Mouse (Mus musculus): Measurements from ENCODE around the gene Lgals2. TPM values are rescaled to one million over a fixed set of nuclear protein-coding genes. Genes with fewer than 3 reads are reported as not detected.
"Not testable (repeated sequence)": the region's sequence is repeated elsewhere in the genome, so short reads cannot be mapped to it uniquely, and the experiment has no call there.

The Lgals2 gene
- polyA plus RNA-seq, 1 experiment from 2014 or later, result 1,149 TPM

DNA sequence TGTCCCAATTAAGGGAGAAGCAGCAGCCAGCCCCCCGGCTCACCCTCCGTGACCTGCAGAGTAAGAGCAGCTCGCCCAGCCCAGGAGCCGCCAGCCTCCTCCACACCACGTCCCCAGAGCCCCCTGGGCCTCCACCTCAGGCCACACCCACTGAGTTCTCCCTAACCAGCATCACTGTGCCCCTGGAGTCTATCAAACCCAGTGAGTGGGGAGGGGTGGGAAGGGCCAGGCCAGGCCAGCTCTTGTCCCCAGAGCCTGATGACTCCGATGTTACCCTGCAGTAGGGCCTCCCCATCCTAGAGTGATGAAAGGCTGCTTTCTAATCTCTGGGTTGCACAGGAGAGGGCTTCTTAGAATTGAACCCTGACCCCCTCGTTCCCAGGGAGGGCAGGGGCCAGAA lies 37.1 kb upstream of the Lgals2 start:
- no peak overlapping the region for H3K27ac ChIP-seq
- H3K36me3 ChIP-seq, result peaks cover 22% of the 10 kb centered on the region
- ATAC-seq, result no peak
- no peaks in the 10 kb centered on the region for H3K27me3 ChIP-seq (replicated peaks)
- H3K4me3 ChIP-seq (replicated peaks), result no peak overlapping the region
- no peaks in the 10 kb centered on the region for H3K9me3 ChIP-seq
- WGBS, result 25% methylated on average over 7 of the region's 7 CpGs
- peaks cover 57% of the 10 kb centered on the region for H3K4me1 ChIP-seq (replicated peaks)
- H3K4me2 ChIP-seq (replicated peaks), result no peak overlapping the region
- no peak overlapping the region for H3K9ac ChIP-seq

- peak; percentile 44; the same call in 1 of the 2 replicates for ATAC-seq
- Histone ChIP-seq H3K4me2 (replicated peaks) (no peak overlapping the region), H3K4me1 (replicated peaks) (peaks cover 33% of the 10 kb centered on the region), H3K36me3 (peaks cover 39% of the 10 kb centered on the region), H3K9ac (no peak overlapping the region), H3K9me3 (no peaks in the 10 kb centered on the region), H3K27ac (no peak overlapping the region), H3K4me3 (replicated peaks) (no peak overlapping the region), H3K27me3 (replicated peaks) (no peaks in the 10 kb centered on the region)
- WGBS, result 23% methylated on average over 13 of the region's 13 CpGs
Observed at GRCm38 (mm10) chr15:78889401-78889853, 34.1 kb upstream of the Lgals2 start.

- H3K36me3 ChIP-seq, result peaks cover 33% of the 10 kb centered on the region
Observed at GRCm38 (mm10) chr15:78881828-78882227, 26.5 kb upstream of the Lgals2 start.

DNA sequence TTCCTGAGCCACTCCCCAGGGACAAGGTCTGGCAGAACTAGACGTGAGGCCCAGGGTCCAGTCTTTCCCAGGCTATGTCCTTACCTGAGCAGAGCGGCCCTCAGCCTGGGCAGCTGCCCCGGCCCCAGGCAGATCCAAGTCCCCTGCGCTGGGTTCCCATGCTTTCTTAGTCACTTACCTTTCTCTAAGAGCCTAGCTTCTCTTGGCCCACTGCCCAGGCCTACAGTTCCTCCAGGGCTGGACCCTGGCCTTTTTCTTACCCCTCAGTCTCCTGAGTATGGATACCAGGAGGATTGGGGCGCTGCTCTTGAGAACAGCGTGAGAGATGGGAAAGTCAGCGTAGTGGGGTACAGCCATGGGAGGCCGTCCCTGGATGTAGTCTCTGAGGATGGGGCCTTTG lies 25.1 kb upstream of the Lgals2 start:
- Histone ChIP-seq H3K27me3 (replicated peaks) (no peaks in the 10 kb centered on the region), H3K4me1 (replicated peaks) (peaks cover 23% of the 10 kb centered on the region), H3K36me3 (peaks cover 25% of the 10 kb centered on the region), H3K9ac (no peak overlapping the region), H3K9me3 (no peaks in the 10 kb centered on the region), H3K27ac (no peak overlapping the region), H3K4me3 (replicated peaks) (no peak overlapping the region), H3K4me2 (replicated peaks) (no peak overlapping the region)
- ATAC-seq, result no peak
- 92% methylated on average over 8 of the region's 8 CpGs for WGBS

More at GRCm38 (mm10) chr15:78881828-78882227, 26.5 kb upstream of the Lgals2 start:
- Histone ChIP-seq H3K4me3 (replicated peaks) (no peak overlapping the region), H3K27me3 (replicated peaks) (no peaks in the 10 kb centered on the region), H3K9ac (no peak overlapping the region), H3K4me2 (replicated peaks) (no peak overlapping the region), H3K4me1 (replicated peaks) (peaks cover 13% of the 10 kb centered on the region), H3K27ac (no peak overlapping the region), H3K9me3 (no peaks in the 10 kb centered on the region)
- 81% methylated on average over 3 of the region's 3 CpGs for WGBS
- no peak for ATAC-seq

GRCm38 (mm10) chr15:78878792-78879516 lies 23.6 kb upstream of the Lgals2 start:
- H3K4me1 ChIP-seq (replicated peaks), result peaks cover 27% of the 10 kb centered on the region
- peak overlapping the region; percentile 15 for H3K4me2 ChIP-seq (replicated peaks)
- not testable (repeated sequence) for ATAC-seq; H3K27me3 ChIP-seq (replicated peaks); H3K4me3 ChIP-seq (replicated peaks); H3K9me3 ChIP-seq; H3K9ac ChIP-seq
- 27% methylated on average over 7 of the region's 7 CpGs for whole genome bisulfite sequencing
- H3K36me3 ChIP-seq, result peaks cover 14% of the 10 kb centered on the region
- H3K27ac ChIP-seq, result 0 out of 2 replicates have a peak overlapping the region, but pooled peaks have one; percentile 36

DNA sequence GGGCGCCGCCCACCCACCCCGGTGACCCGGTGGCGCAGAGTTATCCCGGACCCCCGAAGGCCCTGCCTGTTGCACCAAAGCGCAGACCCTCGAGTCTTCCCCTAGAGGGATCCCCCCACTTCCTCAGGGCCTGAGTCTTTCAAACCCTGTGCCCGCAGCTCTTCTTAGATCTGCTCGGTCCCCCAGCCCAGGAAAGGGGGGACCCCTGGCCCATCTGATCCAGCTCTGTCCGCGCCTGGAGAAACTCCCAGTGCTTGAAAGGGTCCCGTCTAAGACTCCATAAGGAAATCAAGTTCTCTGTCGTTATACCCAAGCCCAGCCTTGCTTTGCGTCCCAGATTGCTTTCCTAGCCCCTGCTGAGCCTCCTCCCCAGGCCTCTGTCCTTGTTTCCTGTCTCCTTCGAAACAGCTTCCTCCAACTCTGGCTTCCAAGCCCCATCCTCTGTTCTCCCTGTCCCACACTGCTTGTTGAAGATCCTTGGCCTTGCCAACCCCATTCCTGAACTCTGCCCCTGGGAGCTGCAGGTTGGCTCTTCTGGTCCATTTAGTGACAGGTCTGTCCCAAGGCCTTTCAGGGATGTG lies 22.6 kb upstream of the Lgals2 start:
- Histone ChIP-seq H3K9me3 (no peaks in the 10 kb centered on the region), H3K4me1 (replicated peaks) (peaks cover 27% of the 10 kb centered on the region), H3K4me2 (replicated peaks) (peak overlapping the region; percentile 67), H3K9ac (peak overlapping the region; percentile 79), H3K27ac (peak overlapping the region; percentile 100), H3K27me3 (replicated peaks) (no peaks in the 10 kb centered on the region), H3K4me3 (replicated peaks) (peak overlapping the region; percentile 74), H3K36me3 (peaks cover 11% of the 10 kb centered on the region)
- WGBS, result 3% methylated on average over 17 of the region's 17 CpGs
- ATAC-seq, result peak; percentile 0; the same call in 1 of the 2 replicates

GRCm38 (mm10) chr15:78876991-78877809 lies 21.9 kb upstream of the Lgals2 start, which contains the start of gene Gga1:
TSS of gene Gga1 (plus strand) at chr15:78877190.
- H3K4me1 ChIP-seq (replicated peaks), result peaks cover 29% of the 10 kb centered on the region
- no peaks in the 10 kb centered on the region for H3K27me3 ChIP-seq (replicated peaks)
- H3K27ac ChIP-seq, result peak within 1 kb of the TSS; percentile 100
- H3K9ac ChIP-seq, result peak within 1 kb of the TSS; percentile 79
- peak; percentile 92 for ATAC-seq
- H3K36me3 ChIP-seq, result peaks cover 11% of the 10 kb centered on the region
- H3K9me3 ChIP-seq, result no peaks in the 10 kb centered on the region
- H3K4me3 ChIP-seq (replicated peaks), result peak within 1 kb of the TSS; percentile 74
- peak within 1 kb of the TSS; percentile 67 for H3K4me2 ChIP-seq (replicated peaks)
- under 1% methylated on average over 83 of the region's 95 CpGs for WGBS

DNA sequence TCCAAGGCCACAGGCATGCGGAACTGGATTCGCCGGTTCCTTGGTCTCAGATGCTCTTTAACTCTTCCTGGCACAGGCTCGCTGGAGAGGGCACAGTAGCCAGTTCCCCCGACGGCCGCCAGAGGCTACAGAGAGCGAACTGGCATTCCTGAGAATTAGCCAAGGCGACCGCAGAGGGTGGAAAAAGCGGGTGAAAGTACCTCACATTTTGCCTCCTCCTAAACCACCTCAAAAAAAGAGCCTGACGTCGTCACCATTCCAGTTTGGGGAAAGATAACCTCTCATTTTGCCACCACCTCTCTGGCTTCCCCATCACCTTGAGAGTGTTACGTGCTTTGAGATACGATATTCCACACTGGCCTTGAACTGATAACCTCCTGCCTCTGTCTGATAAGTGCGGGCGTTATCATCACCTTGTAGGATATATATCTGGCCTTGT lies 20.9 kb upstream of the Lgals2 start:
- peak overlapping the region; percentile 67 for H3K4me2 ChIP-seq (replicated peaks)
- H3K4me1 ChIP-seq (replicated peaks), result peaks cover 30% of the 10 kb centered on the region
- peak; percentile 55 for ATAC-seq
- H3K36me3 ChIP-seq, result peaks cover 2% of the 10 kb centered on the region
- no peaks in the 10 kb centered on the region for H3K27me3 ChIP-seq (replicated peaks)
- WGBS, result 2% methylated on average over 17 of the region's 17 CpGs
- peak overlapping the region; percentile 100 for H3K27ac ChIP-seq
- peak overlapping the region; percentile 79 for H3K9ac ChIP-seq
- H3K4me3 ChIP-seq (replicated peaks), result peak overlapping the region; percentile 74
- H3K9me3 ChIP-seq, result no peaks in the 10 kb centered on the region

DNA sequence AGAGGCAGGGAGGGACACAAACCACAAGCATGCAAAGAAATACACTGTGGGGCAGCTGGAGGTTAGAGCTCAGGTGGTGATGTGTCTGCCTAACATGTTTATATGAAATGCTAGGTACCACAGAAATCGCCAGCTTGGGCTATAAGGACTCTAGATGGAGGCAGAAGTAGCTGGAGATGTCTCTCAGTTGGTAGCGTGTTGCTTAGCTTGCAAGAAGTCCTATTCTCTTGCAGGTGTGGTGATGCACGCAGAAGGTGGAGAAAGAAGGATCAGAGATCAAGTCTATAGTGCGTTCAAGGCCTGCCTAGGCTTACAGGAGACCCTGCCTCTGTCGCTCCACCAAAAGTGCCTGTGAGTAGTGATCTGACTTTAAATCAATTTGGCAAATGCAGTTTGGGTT lies 20.2 kb upstream of the Lgals2 start:
- no peak overlapping the region for H3K4me3 ChIP-seq (replicated peaks)
- H3K27ac ChIP-seq, result peak overlapping the region; percentile 100
- no peaks in the 10 kb centered on the region for H3K36me3 ChIP-seq
- WGBS, result 64% methylated on average over 5 of the region's 5 CpGs
- peak overlapping the region; percentile 67 for H3K4me2 ChIP-seq (replicated peaks)
- no peaks in the 10 kb centered on the region for H3K9me3 ChIP-seq
- ATAC-seq, result no peak
- H3K9ac ChIP-seq, result 0 out of 2 replicates have a peak overlapping the region, but pooled peaks have one; percentile 79
- no peaks in the 10 kb centered on the region for H3K27me3 ChIP-seq (replicated peaks)
- peaks cover 30% of the 10 kb centered on the region for H3K4me1 ChIP-seq (replicated peaks)

- no peak for ATAC-seq
- no peaks in the 10 kb centered on the region for H3K9me3 ChIP-seq
Observed at GRCm38 (mm10) chr15:78874989-78875388, 19.7 kb upstream of the Lgals2 start.

DNA sequence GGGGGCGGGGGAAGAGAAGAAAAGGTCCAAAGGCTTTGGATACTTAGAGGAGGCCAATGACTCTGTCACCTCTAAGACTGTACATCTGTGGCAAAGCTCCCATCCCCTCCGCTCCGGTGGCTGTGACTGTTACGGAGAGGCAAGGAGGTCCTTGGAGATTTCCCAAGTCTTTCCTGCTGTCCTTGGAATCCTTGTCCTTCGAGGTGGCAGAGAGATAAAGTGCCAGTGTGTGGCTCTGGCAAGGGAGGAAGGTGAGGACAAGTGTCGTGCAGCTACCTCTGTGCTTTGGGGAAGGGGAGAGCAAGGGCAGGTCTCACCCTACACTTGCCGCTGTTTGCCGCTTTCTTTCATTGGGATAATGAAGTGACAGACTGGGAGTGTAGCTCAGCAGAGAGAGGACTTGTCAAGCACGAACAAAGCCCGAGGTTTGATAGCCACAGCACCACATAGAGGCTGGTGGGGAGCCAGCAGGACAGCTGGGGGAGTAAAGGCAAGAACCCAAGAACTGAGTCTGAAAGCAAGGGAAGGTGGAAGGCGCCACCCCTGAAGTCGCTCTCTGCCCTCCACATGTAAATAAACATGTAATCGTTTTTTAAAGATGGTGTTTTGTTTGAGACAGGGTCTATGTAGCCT lies 18.6 kb upstream of the Lgals2 start:
- no peak overlapping the region for H3K9ac ChIP-seq
- no peak overlapping the region for H3K4me3 ChIP-seq (replicated peaks)
- 59% methylated on average over 13 of the region's 13 CpGs for WGBS
- H3K4me1 ChIP-seq (replicated peaks), result peaks cover 23% of the 10 kb centered on the region
- no peak for ATAC-seq
- H3K27me3 ChIP-seq (replicated peaks), result no peaks in the 10 kb centered on the region
- no peaks in the 10 kb centered on the region for H3K9me3 ChIP-seq
- H3K4me2 ChIP-seq (replicated peaks), result no peak overlapping the region
- no peaks in the 10 kb centered on the region for H3K36me3 ChIP-seq
- H3K27ac ChIP-seq, result no peak overlapping the region

More at GRCm38 (mm10) chr15:78874989-78875388, 19.7 kb upstream of the Lgals2 start:
- Histone ChIP-seq H3K9ac (no peak overlapping the region), H3K4me1 (replicated peaks) (peaks cover 28% of the 10 kb centered on the region), H3K27ac (peak overlapping the region; percentile 100), H3K4me3 (replicated peaks) (no peak overlapping the region), H3K4me2 (replicated peaks) (no peak overlapping the region), H3K27me3 (replicated peaks) (no peaks in the 10 kb centered on the region), H3K36me3 (no peaks in the 10 kb centered on the region)
- WGBS, result 70% methylated on average over 8 of the region's 8 CpGs

All from intestine, embryonic 15.5 days (tissue).